In the genomic region with DNA sequence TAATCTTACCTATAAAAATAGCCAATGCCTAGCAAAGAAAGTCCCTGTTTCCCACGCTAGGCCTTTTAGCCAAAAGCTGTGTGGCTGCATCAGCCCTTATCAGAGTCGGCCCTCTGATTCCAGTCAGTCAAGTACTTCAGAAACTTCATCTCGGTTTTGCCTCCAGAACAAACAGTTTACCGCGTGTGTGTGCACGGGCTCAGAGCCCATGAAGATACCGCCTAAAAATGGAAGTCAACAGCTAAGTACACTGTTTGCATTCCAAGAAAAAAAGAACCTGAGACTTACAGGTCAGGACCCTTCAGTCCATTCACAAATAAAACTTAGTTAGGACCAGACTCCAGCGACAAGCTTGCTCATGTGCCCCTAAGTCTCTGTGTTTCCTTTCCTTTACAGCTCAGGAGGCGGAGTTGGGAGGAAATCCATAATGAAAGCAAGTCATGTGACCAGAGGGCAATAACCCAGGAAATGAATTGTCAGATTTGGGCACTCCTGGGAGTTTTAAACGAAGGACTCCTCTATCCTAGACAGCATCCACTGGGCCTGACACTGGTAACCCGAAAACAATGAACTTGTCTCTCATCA, we compare ENCODE assay signal across 11 mouse cellular contexts. TPM values are rescaled to one million over a fixed set of nuclear protein-coding genes. Genes with fewer than 3 reads are reported as not detected.
A peak's percentile ranks its signal among the peaks of the same experiment; 100 is the strongest.
DNase-seq lines count a peak whose midpoint lies in the region; ATAC-seq and TF ChIP-seq lines count a peak whose summit lies in the region.
"Had no signal": no experiment of that assay in that cellular context is flagged by ENCODE, and none has a peak within 500 bp of the region (broad histone marks: within the 10 kb centered on the region; RNA-seq: fewer than 3 reads in every experiment).

No protein-coding gene starts in this region.

- no peak overlapping the region for H3K9ac ChIP-seq in heart, embryonic 11.5 days (ENCODE audit: low read depth, low read length)
- H3K9ac ChIP-seq in lung, embryonic 14.5 days = no peak overlapping the region
- H3K9ac ChIP-seq in forebrain, embryonic 16.5 days (replicated peaks; ENCODE audit: low read depth, low read length) = peak overlapping the region; percentile 16
- H3K9ac ChIP-seq: midbrain, embryonic 12.5 days had no signal

- peak overlapping the region; percentile 41; the same call in 1 of the 2 replicates for H3K27ac ChIP-seq in heart, embryonic 11.5 days (ENCODE audit: low read depth, low read length)
- H3K27ac ChIP-seq in lung, embryonic 14.5 days (ENCODE audit: low read depth) = no peak overlapping the region
- H3K27ac ChIP-seq in forebrain, embryonic 16.5 days (ENCODE audit: low read length) = peak overlapping the region; percentile 81
- peak overlapping the region; percentile 50 for H3K27ac ChIP-seq in olfactory bulb, adult 2 months (ENCODE audit: insufficient read depth, low read depth, low read length)
- H3K27ac ChIP-seq: midbrain, embryonic 12.5 days had no signal

- no peak for ATAC-seq in heart, embryonic 11.5 days (replicated peaks; ENCODE audit: insufficient number of reproducible peaks, low FRiP score, low TSS enrichment)
- ATAC-seq in lung, embryonic 14.5 days (ENCODE audit: insufficient read depth) = peak; percentile 32; the same call in 1 of the 2 replicates
- ATAC-seq in forebrain, embryonic 16.5 days = no peak

- no peak overlapping the region; the same call in 1 of the 2 replicates for H3K4me2 ChIP-seq in heart, embryonic 11.5 days
- H3K4me2 ChIP-seq in lung, embryonic 14.5 days = peak overlapping the region; percentile 20; the same call in 1 of the 2 replicates
- peak overlapping the region; percentile 30 for H3K4me2 ChIP-seq in forebrain, embryonic 16.5 days (ENCODE audit: low read length)

- no peak overlapping the region for H3K4me3 ChIP-seq in heart, embryonic 11.5 days (ENCODE audit: low read depth, low read length)
- no peak overlapping the region for H3K4me3 ChIP-seq in lung, embryonic 14.5 days (ENCODE audit: low read depth, low read length)
- no peak overlapping the region for H3K4me3 ChIP-seq in forebrain, embryonic 16.5 days (replicated peaks; ENCODE audit: low read length)
- H3K4me3 ChIP-seq in olfactory bulb, adult 2 months (ENCODE audit: insufficient read depth, low read depth, low read length) = no peak overlapping the region
- H3K4me3 ChIP-seq: midbrain, embryonic 12.5 days had no signal

- WGBS in heart, embryonic 11.5 days (ENCODE audit: insufficient replicate concordance) = 37% methylated on average over 11 of the region's 11 CpGs
- 40% methylated on average over 11 of the region's 11 CpGs for WGBS in lung, embryonic 14.5 days
- 44% methylated on average over 11 of the region's 11 CpGs for WGBS in forebrain, embryonic 16.5 days
- 54% methylated on average over 11 of the region's 11 CpGs for WGBS in olfactory bulb, adult 2 months

- peaks cover 15% of the 10 kb centered on the region for H3K27me3 ChIP-seq in heart, embryonic 11.5 days (ENCODE audit: control insufficient read depth, insufficient read depth, low read length)
- H3K27me3 ChIP-seq in lung, embryonic 14.5 days (ENCODE audit: insufficient read depth, low read length) = peaks cover 16% of the 10 kb centered on the region
- no peaks in the 10 kb centered on the region for H3K27me3 ChIP-seq in forebrain, embryonic 16.5 days (replicated peaks; ENCODE audit: control insufficient read depth, insufficient read depth, low read length)
- H3K27me3 ChIP-seq: midbrain, embryonic 12.5 days had no signal

- no peak for TF ChIP-seq CTCF in lung, embryonic 14.5 days (IDR thresholded peaks at IDR 0.05; ENCODE audit: low read depth)
- no peak for TF ChIP-seq CTCF in olfactory bulb, adult 2 months (IDR thresholded peaks at IDR 0.05; ENCODE audit: insufficient read depth, low read depth, low read length)

- peaks cover 3% of the 10 kb centered on the region; the same call in 1 of the 2 replicates for H3K9me3 ChIP-seq in heart, embryonic 11.5 days (replicated peaks; ENCODE audit: control insufficient read depth, low read length)
- H3K9me3 ChIP-seq in lung, embryonic 14.5 days (ENCODE audit: low read depth, low read length) = peaks cover 5% of the 10 kb centered on the region; the same call in 1 of the 2 replicates
- H3K9me3 ChIP-seq in forebrain, embryonic 16.5 days (ENCODE audit: control insufficient read depth, low read length) = no peaks in the 10 kb centered on the region
- H3K9me3 ChIP-seq: midbrain, embryonic 12.5 days had no signal

- no peaks in the 10 kb centered on the region for H3K36me3 ChIP-seq in heart, embryonic 11.5 days (ENCODE audit: control insufficient read depth, insufficient read depth, low read length)
- no peaks in the 10 kb centered on the region for H3K36me3 ChIP-seq in lung, embryonic 14.5 days (ENCODE audit: insufficient read depth)
- H3K36me3 ChIP-seq in forebrain, embryonic 16.5 days (ENCODE audit: control insufficient read depth, insufficient read depth) = no peaks in the 10 kb centered on the region
- H3K36me3 ChIP-seq: midbrain, embryonic 12.5 days had no signal

- H3K4me1 ChIP-seq in heart, embryonic 11.5 days (ENCODE audit: control insufficient read depth, insufficient read depth, low read length) = peaks cover 38% of the 10 kb centered on the region
- H3K4me1 ChIP-seq in lung, embryonic 14.5 days (ENCODE audit: insufficient read depth) = peaks cover 22% of the 10 kb centered on the region; the same call in 1 of the 2 replicates
- peaks cover 92% of the 10 kb centered on the region for H3K4me1 ChIP-seq in forebrain, embryonic 16.5 days (replicated peaks; ENCODE audit: control insufficient read depth, insufficient read depth, low read length)
- H3K4me1 ChIP-seq in olfactory bulb, adult 2 months (ENCODE audit: control insufficient read depth, insufficient read depth, low read length) = peaks cover 55% of the 10 kb centered on the region

- DNase-seq in heart, postnatal 10 days = no peak
- peak; percentile 45 for DNase-seq in lung, embryonic 14.5 days
- no peak for DNase-seq in lung, postnatal 14 days
- no peak for DNase-seq in yolk sac, embryonic 10.5 days (ENCODE audit: low spot score)
- no peak for DNase-seq in right cerebral cortex, postnatal 10 days (ENCODE audit: low spot score in 2 of 2)
- DNase-seq: cerebellum, adult 2 months; kidney, postnatal 25 days had no signal

- intact Hi-C loops in heart, postnatal 10 days (cut with DNase I) = no loop called here

- no peak for TF ChIP-seq POLR2A in olfactory bulb, adult 2 months (IDR thresholded peaks at IDR 0.05; ENCODE audit: insufficient read depth, low read depth, low read length)

RNA-seq across cellular contexts. Expression of gene Bcl11b, which starts 29.8 kb away (rescaled TPM):
- polyA plus RNA-seq in heart, embryonic 11.5 days (2014; fragmentation: Nextera tagmentation; extraction: Ambion mirVana) = 1.7 and 3.5 TPM in 2 replicates
- 1 to 10 TPM; 1.6 to 1.8 TPM for total RNA-seq in heart, postnatal 10 days (2021)
- 4.0 and 4.4 TPM in 2 replicates for polyA plus RNA-seq in lung, embryonic 14.5 days (2014; fragmentation: Nextera tagmentation; extraction: Ambion mirVana)
- 81.4 and 87.9 TPM in 2 replicates for polyA plus RNA-seq in forebrain, embryonic 16.5 days (2015; fragmentation: Nextera tagmentation; extraction: Ambion mirVana)
- 49.8 and 56.3 TPM in 2 replicates for polyA plus RNA-seq in olfactory bulb, adult 2 months (2012; ENCODE audit: insufficient read depth, insufficient read length, low replicate concordance, missing spikeins)
